Mouse (Mus musculus) thymus, postnatal 14 days (tissue): ENCODE data around the gene Gm49321.
A peak's percentile ranks its signal among the peaks of the same experiment; 100 is the strongest.

Experiments
- DNase-seq: peaks from one replicate; pipeline ENCODE4 v3.0.0; 2021

The Gm49321 gene

GRCm38 (mm10) chr12:73937353-73937752 is at the start of gene Gm49321:
TSS of gene Gm49321 (plus strand) at chr12:73937653.
- no peak for DNase-seq

- DNase-seq = no peak
Observed at GRCm38 (mm10) chr12:73888003-73888783, 49.3 kb upstream of the Gm49321 start.

- peak; percentile 15 for DNase-seq
Observed at GRCm38 (mm10) chr12:73889571-73889970, 47.9 kb upstream of the Gm49321 start.

GRCm38 (mm10) chr12:73890086-73890485 is 47.4 kb upstream of the Gm49321 start:
- DNase-seq = no peak

- DNase-seq = no peak
Observed at GRCm38 (mm10) chr12:73892616-73893015, 44.8 kb upstream of the Gm49321 start.

GRCm38 (mm10) chr12:73894838-73895237 is 42.6 kb upstream of the Gm49321 start:
- DNase-seq = no peak

- no peak for DNase-seq
Observed at GRCm38 (mm10) chr12:73895674-73896073, 41.8 kb upstream of the Gm49321 start.

- no peak for DNase-seq
Observed at GRCm38 (mm10) chr12:73896471-73896870, 41.0 kb upstream of the Gm49321 start.

DNA sequence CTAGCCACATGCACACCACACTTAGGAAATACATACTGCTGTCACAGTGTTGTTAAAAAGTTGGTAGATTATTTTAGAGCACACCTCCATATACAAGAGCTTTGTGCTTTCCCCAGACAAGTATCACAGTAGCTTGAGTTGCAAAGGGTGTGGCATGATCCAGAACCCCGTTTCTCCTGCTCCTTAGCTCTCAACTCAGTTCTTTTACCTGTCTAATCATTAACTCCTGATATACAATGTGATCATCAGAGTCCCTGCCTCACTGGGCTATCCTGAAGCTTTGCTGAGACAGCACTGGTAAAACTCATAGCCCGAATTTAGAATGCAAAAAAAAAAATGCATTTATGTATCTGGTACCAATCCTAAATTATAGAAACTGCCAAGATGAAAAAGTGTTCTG is 39.2 kb upstream of the Gm49321 start:
- no peak for DNase-seq

DNA sequence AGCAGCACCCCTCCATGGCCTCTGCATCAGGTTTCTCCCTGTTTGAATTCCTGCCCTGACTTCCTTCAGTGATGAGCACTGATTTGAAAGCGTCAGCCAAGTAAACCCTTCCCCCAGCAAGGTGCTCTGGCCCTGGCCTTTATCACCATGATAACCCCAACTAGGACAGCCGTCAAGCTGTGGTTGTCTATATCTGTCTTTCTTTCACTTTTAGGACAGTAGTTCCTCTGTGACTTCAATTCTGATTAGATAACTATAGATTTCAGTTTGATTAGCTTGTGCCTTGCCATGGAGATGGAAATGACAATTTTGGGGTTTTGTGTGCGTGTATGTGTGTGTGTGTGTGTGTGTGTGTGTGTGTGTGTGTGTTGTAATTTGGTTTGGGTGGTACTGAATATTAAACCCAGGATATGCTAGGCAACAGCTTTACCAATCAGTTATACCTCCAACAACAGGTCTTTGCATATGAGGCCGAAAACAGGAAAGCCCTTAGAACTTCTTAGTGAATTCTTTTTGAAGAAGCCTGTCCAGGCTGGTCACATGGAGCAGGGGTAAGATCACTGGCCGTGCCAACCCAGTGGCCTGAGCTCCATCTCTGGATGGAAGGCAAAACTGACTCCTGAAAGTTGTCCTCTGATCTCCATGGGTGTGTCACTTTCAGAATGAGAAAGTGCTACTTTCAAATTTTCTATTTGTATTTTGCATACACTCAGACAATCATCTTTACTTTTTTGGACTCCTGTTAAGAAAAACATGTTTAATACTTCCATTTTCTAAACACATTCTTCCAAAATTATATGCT is 33.1 kb upstream of the Gm49321 start:
- DNase-seq = no peak

DNA sequence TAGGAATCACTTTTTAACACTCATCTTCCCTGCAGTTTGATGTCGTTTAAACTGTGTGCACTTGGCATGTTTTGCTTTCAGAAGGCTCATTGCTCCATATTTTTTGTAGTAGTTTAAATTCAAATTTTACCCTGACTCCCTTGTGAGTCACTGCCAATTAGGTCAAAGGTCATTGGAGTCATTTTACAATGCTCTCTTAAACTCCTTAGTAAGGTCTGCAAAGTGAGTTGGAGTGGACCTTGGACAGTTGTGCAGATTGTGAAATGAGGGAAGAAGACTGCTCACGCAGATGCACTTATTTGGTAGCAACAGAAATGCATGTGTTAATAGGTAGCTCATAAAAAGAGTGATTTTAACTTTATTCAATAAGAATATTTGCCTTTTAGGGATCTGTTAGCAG is 32.4 kb upstream of the Gm49321 start:
- DNase-seq = no peak

DNA sequence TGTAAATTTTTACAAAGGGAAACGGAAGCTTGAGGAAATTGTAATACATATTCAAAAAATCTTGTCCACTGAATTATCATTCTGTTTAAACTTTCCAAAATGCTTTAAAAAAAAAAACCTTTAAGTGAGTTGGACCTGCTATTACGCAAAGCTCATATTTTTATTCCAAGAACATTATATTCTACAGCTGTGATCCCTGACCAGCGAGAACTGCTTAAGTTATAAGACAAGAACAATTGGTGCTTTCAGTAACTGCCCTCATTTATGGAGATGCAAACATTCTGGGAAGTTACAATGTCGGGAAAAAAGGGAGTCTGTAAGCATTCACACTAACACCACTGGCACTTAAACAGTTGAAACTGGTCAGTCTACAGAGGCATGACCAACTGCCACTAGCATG is 31.9 kb upstream of the Gm49321 start:
- no peak for DNase-seq

DNA sequence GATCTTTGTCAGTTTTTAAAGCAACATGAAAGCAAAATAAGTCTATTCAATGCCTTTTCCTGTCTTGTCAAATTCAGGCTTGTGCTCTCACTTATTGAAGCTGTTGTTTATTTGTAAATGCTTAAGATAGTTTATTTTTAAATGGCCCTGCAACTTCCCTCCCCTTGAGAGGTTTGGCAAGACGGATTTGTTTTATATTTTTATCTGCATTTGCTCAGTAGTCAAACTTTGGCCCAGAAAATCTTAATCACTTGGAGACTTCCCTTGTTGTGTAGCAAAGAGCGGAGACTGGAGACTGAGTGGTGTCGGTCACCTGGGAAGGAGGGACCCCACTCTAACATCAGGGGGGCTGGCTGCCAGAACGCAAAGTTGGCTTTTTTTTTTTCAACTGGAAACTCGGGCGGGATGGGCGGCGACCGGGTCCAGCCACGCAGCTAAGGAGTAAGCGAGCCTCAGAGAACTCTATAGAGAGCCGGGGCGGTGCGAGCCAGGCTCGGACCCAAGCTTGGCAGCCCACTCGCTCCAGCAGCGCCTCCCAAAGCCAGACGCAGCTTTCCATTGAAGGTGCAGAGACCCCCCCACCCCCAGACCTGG is 30.3 kb upstream of the Gm49321 start:
- no peak for DNase-seq

DNA sequence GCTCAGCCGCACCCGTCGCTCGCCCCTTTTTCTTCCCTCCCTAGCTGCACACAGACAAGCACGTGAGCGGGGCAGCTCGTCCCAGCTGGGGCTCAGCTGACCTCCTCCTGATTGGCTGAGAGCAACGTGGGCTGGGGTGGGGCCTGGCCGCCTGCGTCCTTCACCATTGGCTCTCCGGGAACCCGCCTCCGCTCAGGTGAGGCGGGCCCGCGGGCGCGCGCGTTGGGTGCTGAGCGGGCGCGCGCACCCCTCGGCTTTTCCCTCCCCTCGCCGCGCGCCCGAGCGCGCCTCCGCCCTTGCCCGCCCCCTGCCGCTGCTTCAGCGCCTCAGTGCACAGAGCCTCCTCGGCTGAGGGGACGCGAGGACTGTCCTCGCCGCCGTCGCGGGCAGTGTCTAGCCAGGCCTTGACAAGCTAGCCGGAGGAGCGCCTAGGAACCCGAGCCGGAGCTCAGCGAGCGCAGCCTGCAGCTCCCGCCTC is 29.7 kb upstream of the Gm49321 start:
- peak; percentile 98 for DNase-seq

DNA sequence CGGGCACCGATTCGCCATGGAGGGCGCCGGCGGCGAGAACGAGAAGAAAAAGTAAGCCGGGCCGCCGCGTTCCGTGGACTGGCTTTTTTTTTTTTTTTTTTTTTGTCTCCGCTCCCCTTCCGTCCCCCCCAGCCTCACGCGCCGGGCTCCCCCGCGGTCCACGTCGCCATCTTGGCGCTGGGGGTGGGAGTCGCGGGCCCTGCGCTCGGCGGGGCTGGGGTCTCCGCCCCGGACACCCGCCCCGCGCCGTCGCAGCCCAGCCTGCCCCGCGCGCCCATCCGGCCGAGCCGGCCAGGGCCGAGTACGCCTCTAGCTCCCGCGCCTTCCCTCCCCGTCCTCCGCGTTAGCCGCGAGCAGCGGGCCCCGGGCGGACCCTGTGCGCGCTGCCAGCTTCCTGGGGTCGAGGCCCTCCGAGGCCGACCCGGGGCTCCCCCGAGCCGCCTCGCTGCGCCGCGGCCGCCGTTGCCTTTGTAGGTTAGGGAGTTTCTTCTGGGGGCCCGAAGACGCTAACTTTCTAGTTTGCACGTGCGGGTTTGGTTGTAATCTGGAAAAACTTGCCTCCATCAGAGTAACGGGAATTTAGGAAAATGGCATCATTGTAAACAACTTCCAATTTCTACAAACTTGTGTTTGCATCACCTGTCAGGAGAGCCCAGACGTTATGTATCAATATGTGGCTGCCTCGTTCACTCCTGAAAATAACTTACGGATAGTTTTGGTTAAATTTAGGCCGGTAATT is 29.0 kb upstream of the Gm49321 start:
- DNase-seq = peak; percentile 79

DNA sequence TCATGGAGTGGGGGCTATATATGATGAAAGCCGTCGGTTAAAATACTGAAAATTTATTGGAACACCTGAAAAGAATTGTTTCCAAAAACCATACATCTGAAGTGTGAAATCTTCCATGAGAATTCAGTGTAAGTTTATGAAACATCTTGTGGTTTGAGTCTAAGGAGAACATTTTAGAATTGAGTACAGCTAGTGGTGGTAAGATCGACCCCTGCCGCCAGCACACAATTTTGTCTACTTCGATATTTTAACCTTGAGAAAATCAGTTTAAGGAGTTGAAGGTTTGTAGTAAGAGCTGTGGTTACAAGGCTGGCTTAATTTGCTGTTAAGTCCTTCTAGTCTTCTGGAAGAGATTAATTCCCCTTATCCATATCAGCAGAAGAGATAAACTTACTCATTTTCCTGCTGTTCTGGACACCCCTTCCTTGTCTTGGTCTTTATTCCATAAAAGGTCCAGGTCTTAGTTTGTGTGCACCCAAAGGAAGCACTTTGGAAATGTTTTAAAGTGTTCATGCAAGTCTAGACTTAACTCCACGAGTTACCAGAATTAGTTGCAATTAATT is 28.4 kb upstream of the Gm49321 start:
- peak; percentile 23 for DNase-seq

DNA sequence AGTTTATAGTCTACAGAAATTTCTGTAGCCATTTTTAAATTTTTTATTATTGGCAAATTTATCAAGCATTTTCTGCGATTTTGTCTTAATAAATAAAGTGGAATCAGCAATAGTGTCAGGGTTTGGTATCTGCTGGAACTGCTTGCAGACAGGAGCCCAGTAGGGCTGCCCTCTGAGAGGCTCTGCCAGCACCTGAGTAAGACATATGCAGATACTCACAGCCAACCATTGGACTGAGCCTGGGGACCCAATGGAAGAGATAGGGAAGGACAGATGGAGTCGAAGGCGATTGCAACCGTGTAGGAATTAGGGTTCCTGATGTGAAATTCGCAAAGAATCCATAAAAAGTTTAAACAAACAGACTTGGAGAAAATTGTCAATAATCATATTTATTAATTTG is 19.0 kb upstream of the Gm49321 start:
- DNase-seq = no peak

DNA sequence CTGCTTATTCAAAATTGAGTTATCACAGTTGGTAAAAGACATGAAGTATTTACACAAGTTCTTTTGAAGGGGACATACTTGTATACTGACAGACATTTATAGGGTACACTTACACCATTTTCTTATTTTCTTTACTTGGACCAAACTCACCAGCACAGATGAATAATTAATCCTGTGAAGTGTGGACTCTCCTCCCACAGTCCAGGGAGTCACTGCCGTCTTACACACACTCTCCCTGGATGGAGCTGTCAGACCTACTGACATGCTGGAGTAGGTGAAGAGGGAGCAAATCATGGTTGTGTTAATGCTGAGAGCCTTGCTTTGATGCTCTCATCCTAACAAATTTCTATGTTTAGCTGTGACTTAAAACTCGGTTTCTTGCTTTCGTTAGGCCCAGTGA is 7.2 kb upstream of the Gm49321 start:
- DNase-seq = no peak

DNA sequence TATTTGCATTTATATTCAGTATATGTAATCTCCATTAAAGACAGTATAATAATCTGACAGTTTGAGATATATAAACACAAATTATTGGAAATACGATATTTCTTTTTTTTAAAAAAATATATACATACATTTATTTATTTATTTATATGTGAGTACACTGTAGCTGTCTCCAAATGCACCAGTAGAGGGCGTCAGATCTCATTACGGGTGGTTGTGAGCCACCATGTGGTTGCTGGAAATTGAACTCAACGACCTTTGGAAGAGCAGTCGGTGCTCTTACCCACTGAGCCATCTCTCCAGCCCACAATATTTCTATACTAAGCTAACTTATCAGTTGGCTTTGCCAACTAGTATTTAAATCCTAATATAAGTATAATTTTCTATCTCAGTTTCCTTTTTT is 6.2 kb upstream of the Gm49321 start:
- peak; percentile 76 for DNase-seq

DNA sequence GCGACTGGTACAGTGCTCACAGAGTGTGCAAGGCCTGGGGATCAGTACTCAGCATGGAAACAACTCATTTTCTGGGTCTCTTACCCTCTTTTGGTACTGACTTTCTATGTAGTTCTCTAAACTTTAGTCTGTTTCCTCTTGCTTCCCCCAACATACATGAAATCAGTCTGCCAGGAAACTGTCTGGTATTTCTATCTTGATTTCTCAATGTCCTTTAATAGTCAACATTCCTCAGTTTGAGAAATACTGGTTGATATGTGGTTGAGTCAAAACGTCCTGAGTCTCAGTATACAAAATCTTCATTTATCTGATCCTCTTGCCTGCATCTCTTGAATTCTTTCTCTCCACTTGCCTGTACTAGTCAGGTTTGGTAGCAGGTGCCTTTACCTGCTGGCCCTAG is 2.9 kb upstream of the Gm49321 start:
- DNase-seq = no peak

GRCm38 (mm10) chr12:73939542-73939941 is 2.1 kb downstream of the Gm49321 start:
- DNase-seq = no peak

GRCm38 (mm10) chr12:73948415-73948814 is 11.0 kb downstream of the Gm49321 start:
- DNase-seq = no peak
